26 mouse cellular contexts compared by ENCODE assay signal in the genomic region with DNA sequence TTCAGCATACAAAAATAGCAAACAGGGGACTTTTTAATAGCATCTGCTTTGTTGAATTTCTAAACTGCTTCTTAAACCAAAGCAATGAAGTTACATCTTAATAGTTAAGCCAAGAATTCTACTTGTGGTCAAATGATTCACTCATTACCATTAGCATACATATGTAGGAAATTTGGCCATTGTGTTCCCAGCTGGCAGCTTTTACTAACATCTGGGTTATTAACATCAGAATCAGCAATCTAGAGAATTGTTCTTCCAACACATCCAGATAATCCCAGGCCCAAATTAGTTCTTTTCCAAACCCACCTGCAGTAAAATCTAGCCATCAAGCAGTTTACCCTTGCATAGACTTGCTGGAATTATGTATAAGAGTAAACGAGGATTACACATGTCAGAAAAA.
"Had no signal": no experiment of that assay in that cellular context is flagged by ENCODE, and none has a peak within 500 bp of the region (broad histone marks: within the 10 kb centered on the region; RNA-seq: fewer than 3 reads in every experiment).

No protein-coding gene starts in this region.

- H3K4me1 ChIP-seq: heart, embryonic 13.5 days; heart, embryonic 15.5 days; hindbrain, embryonic 13.5 days; hindbrain, embryonic 15.5 days; kidney, embryonic 15.5 days; limb, embryonic 13.5 days; limb, embryonic 15.5 days; liver, embryonic 12.5 days had no signal

- H3K27ac ChIP-seq: heart, adult 2 months; heart, embryonic 13.5 days; heart, embryonic 15.5 days; hindbrain, embryonic 13.5 days; hindbrain, embryonic 15.5 days; hindbrain, postnatal 0 days; kidney, embryonic 15.5 days; kidney, postnatal 0 days; limb, embryonic 13.5 days; limb, embryonic 15.5 days; liver, embryonic 12.5 days; liver, embryonic 14.5 days had no signal

- H3K36me3 ChIP-seq: heart, embryonic 13.5 days; heart, embryonic 15.5 days; hindbrain, embryonic 13.5 days; hindbrain, embryonic 15.5 days; kidney, embryonic 15.5 days; limb, embryonic 13.5 days; limb, embryonic 15.5 days; liver, embryonic 12.5 days had no signal

- H3K4me3 ChIP-seq: heart, adult 2 months; heart, embryonic 13.5 days; heart, embryonic 15.5 days; hindbrain, embryonic 13.5 days; hindbrain, embryonic 15.5 days; kidney, embryonic 15.5 days; limb, embryonic 13.5 days; limb, embryonic 15.5 days; liver, embryonic 12.5 days had no signal

- H3K4me2 ChIP-seq: heart, embryonic 11.5 days; heart, embryonic 13.5 days; heart, embryonic 15.5 days; hindbrain, embryonic 13.5 days; hindbrain, embryonic 15.5 days; kidney, embryonic 15.5 days; limb, embryonic 13.5 days; limb, embryonic 15.5 days; liver, embryonic 12.5 days had no signal

- H3K9me3 ChIP-seq: heart, embryonic 13.5 days; heart, embryonic 15.5 days; hindbrain, embryonic 13.5 days; hindbrain, embryonic 15.5 days; kidney, embryonic 15.5 days; limb, embryonic 13.5 days; limb, embryonic 15.5 days; liver, embryonic 12.5 days had no signal

- H3K27me3 ChIP-seq: heart, embryonic 13.5 days; heart, embryonic 15.5 days; hindbrain, embryonic 13.5 days; hindbrain, embryonic 15.5 days; kidney, embryonic 15.5 days; limb, embryonic 13.5 days; limb, embryonic 15.5 days; liver, embryonic 12.5 days had no signal

- H3K9ac ChIP-seq: heart, embryonic 13.5 days; heart, embryonic 15.5 days; hindbrain, embryonic 13.5 days; hindbrain, embryonic 15.5 days; kidney, embryonic 15.5 days; limb, embryonic 13.5 days; limb, embryonic 15.5 days; liver, embryonic 12.5 days; liver, embryonic 14.5 days had no signal

- DNase-seq: gastrocnemius, postnatal 14 days; gastrocnemius, postnatal 36 days; heart, adult 11 months; heart, adult 2 months; heart, postnatal 14 days; heart, postnatal 36 days; kidney, adult 11 months; kidney, adult 2 months; kidney, adult 9 months; kidney, postnatal 14 days; kidney, postnatal 36 days; layer of hippocampus, postnatal 36 days; left cerebral cortex, postnatal 4 days had no signal

- ATAC-seq: hindbrain, postnatal 0 days; intestine, embryonic 16.5 days; liver, embryonic 12.5 days had no signal
